Mouse (Mus musculus) stomach, postnatal 0 days (tissue): ENCODE measurements around the gene Nmt1.

Source experiments
- CTCF ChIP-seq: IDR thresholded peaks from 2 replicates; pipeline ENCODE4 v1.5.1; 2016; ENCODE audit warnings: antibody characterized with exemption, low read depth, mild to moderate bottlenecking, moderate library complexity
- EP300 ChIP-seq: optimal IDR thresholded peaks from 2 replicates; pipeline ENCODE3; 2016; ENCODE audit warnings: antibody characterized with exemption

- TF ChIP-seq CTCF (no peak), EP300 (no peak)
Measured at GRCm38 (mm10) chr11:103093306-103093705, 65.3 kb downstream of the Nmt1 start.
